Mouse (Mus musculus) megakaryocyte, adult 5-6 weeks (primary cell): Measurements from ENCODE around the gene Trpc6. TPM values are rescaled to one million over a fixed set of nuclear protein-coding genes. Genes with fewer than 3 reads are reported as not detected.
A peak's percentile ranks its signal among the peaks of the same experiment; 100 is the strongest.

ENCODE experiments used
- ATAC-seq: 2 replicates; pipeline ENCODE4 v1.8.0; 2016; ENCODE audit warnings: mild to moderate bottlenecking, inconsistent platforms; ENCODE audit not compliant: poor library complexity, severe bottlenecking
- total RNA-seq, 2 experiments: library from RNA; stranded (forward) in 1 of 2; stranded (reverse) in 1 of 2; fragments of 153-499, 151-499 nt in 1 of 2; fragments of 221-1000, 200-1000 nt in 1 of 2; gene quantifications; 2 replicates each; pipeline versions ENCODE4 v1.2.3 to v1.2.4; 2015 to 2017

Gene Trpc6
- not detected in 2 replicates for total RNA-seq (2015)
- total RNA-seq (2017): not detected in 2 replicates

- no peak for ATAC-seq
Measured at GRCm38 (mm10) chr9:8544041-8544794, at the start of gene Trpc6. Gene Trpc6, plus strand, starts transcription at chr9:8544142.

- no peak for ATAC-seq
Measured at GRCm38 (mm10) chr9:8520911-8521310, 23.0 kb upstream of the Trpc6 start.

GRCm38 (mm10) chr9:8533670-8534069, 10.3 kb upstream of the Trpc6 start:
- no peak for ATAC-seq

- no peak for ATAC-seq
Measured at GRCm38 (mm10) chr9:8545236-8545635, 1.3 kb downstream of the Trpc6 start.

- no peak for ATAC-seq
Measured at GRCm38 (mm10) chr9:8558574-8558973, 14.6 kb downstream of the Trpc6 start.

GRCm38 (mm10) chr9:8592618-8593017, 48.7 kb downstream of the Trpc6 start:
- no peak for ATAC-seq

- ATAC-seq: no peak
Measured at GRCm38 (mm10) chr9:8597089-8597488, 53.1 kb downstream of the Trpc6 start.

- no peak for ATAC-seq
Measured at GRCm38 (mm10) chr9:8606816-8607491, 63.0 kb downstream of the Trpc6 start.

GRCm38 (mm10) chr9:8634344-8634743, 90.4 kb downstream of the Trpc6 start:
- no peak for ATAC-seq

- ATAC-seq: no peak
Measured at GRCm38 (mm10) chr9:8643453-8643852, 99.5 kb downstream of the Trpc6 start.

- no peak for ATAC-seq
Measured at GRCm38 (mm10) chr9:8655347-8655746, 111.4 kb downstream of the Trpc6 start.

- no peak for ATAC-seq
Measured at GRCm38 (mm10) chr9:8672944-8673343, 129.0 kb downstream of the Trpc6 start.

GRCm38 (mm10) chr9:8676607-8677006, 132.7 kb downstream of the Trpc6 start:
- no peak for ATAC-seq

GRCm38 (mm10) chr9:8693177-8693576, 149.2 kb downstream of the Trpc6 start:
- peak; percentile 35 for ATAC-seq

- peak; percentile 54 for ATAC-seq
Measured at GRCm38 (mm10) chr9:8700669-8701068, 156.7 kb downstream of the Trpc6 start.

GRCm38 (mm10) chr9:8703516-8703915, 159.6 kb downstream of the Trpc6 start:
- ATAC-seq: no peak

- no peak for ATAC-seq
Measured at GRCm38 (mm10) chr9:8703956-8704355, 160.0 kb downstream of the Trpc6 start.

- no peak for ATAC-seq
Measured at GRCm38 (mm10) chr9:8710052-8710739, 166.3 kb downstream of the Trpc6 start.

GRCm38 (mm10) chr9:8719017-8719416, 175.1 kb downstream of the Trpc6 start:
- ATAC-seq: no peak

GRCm38 (mm10) chr9:8729056-8729455, 185.1 kb downstream of the Trpc6 start:
- no peak for ATAC-seq
